Comparison of ENCODE assay signal across 24 mouse cellular contexts in the genomic region with DNA sequence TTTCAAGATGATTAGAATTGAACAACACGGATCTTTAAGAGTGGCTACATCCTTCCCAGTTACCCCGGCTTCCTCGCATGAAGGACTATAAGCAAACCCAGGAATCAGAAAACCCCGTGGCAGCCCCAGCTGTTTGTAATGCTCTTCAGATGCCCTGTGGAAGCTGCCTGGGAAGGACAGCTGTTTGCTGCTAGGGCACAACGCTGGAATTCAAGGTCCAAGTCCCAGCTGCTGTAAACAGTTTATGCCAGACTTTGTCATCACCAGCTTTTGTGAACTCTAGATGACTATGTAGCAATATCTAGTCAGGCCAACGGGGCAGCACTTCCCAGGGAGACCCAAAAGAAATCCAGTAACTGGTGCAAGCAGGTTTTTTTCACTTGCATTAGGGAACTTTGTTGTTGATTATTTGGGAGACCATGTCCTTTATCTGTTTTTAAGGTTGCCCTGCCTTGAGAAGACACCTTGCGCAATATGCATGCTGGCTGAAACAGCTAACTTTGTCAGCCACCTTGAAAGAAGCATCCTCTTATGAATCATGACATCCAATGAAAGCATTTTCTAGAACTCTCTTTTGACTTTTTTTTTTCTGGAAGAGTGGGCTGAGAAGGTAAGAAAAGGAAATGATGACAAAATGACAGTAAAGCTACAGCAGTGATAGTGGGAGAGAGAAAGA.
DNase-seq lines count a peak whose midpoint lies in the region; ATAC-seq and TF ChIP-seq lines count a peak whose summit lies in the region.
"Had no signal": no experiment of that assay in that cellular context is flagged by ENCODE, and none has a peak within 500 bp of the region (broad histone marks: within the 10 kb centered on the region; RNA-seq: fewer than 3 reads in every experiment).

No protein-coding gene starts in this region.

- TF ChIP-seq CTCF in lung, adult 2 months (IDR thresholded peaks at IDR 0.05; ENCODE audit: insufficient read depth, low read length): no peak

- no peak for ATAC-seq in embryonic facial prominence, embryonic 11.5 days (replicated peaks; ENCODE audit: insufficient number of reproducible peaks, low FRiP score, low TSS enrichment, low read depth)
- peak; percentile 28; the same call in 1 of the 2 replicates for ATAC-seq in lung, embryonic 16.5 days (ENCODE audit: low read depth)
- no peak for ATAC-seq in forebrain, embryonic 16.5 days
- ATAC-seq: CD4-positive, CD25-positive, alpha-beta regulatory T cell, adult 4 months; forebrain, embryonic 14.5 days; hindbrain, postnatal 0 days; liver, postnatal 0 days; midbrain, embryonic 15.5 days had no signal

- H3K9ac ChIP-seq in embryonic facial prominence, embryonic 11.5 days (replicated peaks; ENCODE audit: low read length): no peak overlapping the region
- no peak overlapping the region for H3K9ac ChIP-seq in lung, embryonic 16.5 days (ENCODE audit: low read length)
- no peak overlapping the region for H3K9ac ChIP-seq in forebrain, embryonic 16.5 days (replicated peaks; ENCODE audit: low read depth, low read length)
- H3K9ac ChIP-seq: embryonic facial prominence, embryonic 15.5 days; heart, embryonic 13.5 days; liver, postnatal 0 days; midbrain, embryonic 15.5 days; neural tube, embryonic 13.5 days had no signal

- DNase-seq in embryonic facial prominence, embryonic 11.5 days (ENCODE audit: low spot score): peak; percentile 45
- no peak for DNase-seq in embryonic facial prominence, embryonic 10.5 days (ENCODE audit: low spot score)
- no peak for DNase-seq in lung, adult 2 months
- DNase-seq in lung, postnatal 36 days: peak; percentile 24
- DNase-seq in right cerebral cortex, postnatal 4 days: no peak
- no peak for DNase-seq in cerebellum, postnatal 36 days
- DNase-seq: adrenal gland, postnatal 25 days; cerebellum, adult 9-10 months; gastrocnemius, postnatal 10 days; heart, adult 2 months; kidney, adult 8-10 months; kidney, postnatal 14 days; liver, postnatal 0 days had no signal

- H3K4me3 ChIP-seq in embryonic facial prominence, embryonic 11.5 days (ENCODE audit: low read depth, low read length): no peak overlapping the region
- no peak overlapping the region for H3K4me3 ChIP-seq in embryonic facial prominence, embryonic 10.5 days
- H3K4me3 ChIP-seq in lung, embryonic 16.5 days (ENCODE audit: low read length): no peak overlapping the region
- no peak overlapping the region for H3K4me3 ChIP-seq in lung, adult 2 months (replicated peaks; ENCODE audit: extremely low read depth, low read depth, low read length)
- no peak overlapping the region for H3K4me3 ChIP-seq in forebrain, embryonic 16.5 days (replicated peaks; ENCODE audit: low read length)
- H3K4me3 ChIP-seq: embryonic facial prominence, embryonic 15.5 days; heart, adult 2 months; heart, embryonic 13.5 days; midbrain, embryonic 15.5 days; neural tube, embryonic 13.5 days had no signal

- no peaks in the 10 kb centered on the region for H3K9me3 ChIP-seq in embryonic facial prominence, embryonic 11.5 days (replicated peaks; ENCODE audit: control insufficient read depth, low read length)
- no peaks in the 10 kb centered on the region for H3K9me3 ChIP-seq in embryonic facial prominence, embryonic 10.5 days
- H3K9me3 ChIP-seq in lung, embryonic 16.5 days (ENCODE audit: control insufficient read depth, low read length): no peaks in the 10 kb centered on the region
- no peaks in the 10 kb centered on the region for H3K9me3 ChIP-seq in forebrain, embryonic 16.5 days (ENCODE audit: control insufficient read depth, low read length)
- H3K9me3 ChIP-seq: embryonic facial prominence, embryonic 15.5 days; heart, embryonic 13.5 days; midbrain, embryonic 15.5 days; neural tube, embryonic 13.5 days had no signal

- no peak overlapping the region for H3K4me2 ChIP-seq in embryonic facial prominence, embryonic 11.5 days (ENCODE audit: low read depth, low read length)
- H3K4me2 ChIP-seq in lung, embryonic 16.5 days (ENCODE audit: low read depth, low read length): no peak overlapping the region
- H3K4me2 ChIP-seq in forebrain, embryonic 16.5 days (ENCODE audit: low read length): no peak overlapping the region
- H3K4me2 ChIP-seq: embryonic facial prominence, embryonic 15.5 days; heart, embryonic 13.5 days; liver, embryonic 11.5 days; midbrain, embryonic 15.5 days; neural tube, embryonic 13.5 days had no signal

- no peaks in the 10 kb centered on the region for H3K36me3 ChIP-seq in embryonic facial prominence, embryonic 11.5 days (replicated peaks; ENCODE audit: control insufficient read depth, insufficient read depth, low read depth, low read length)
- H3K36me3 ChIP-seq in embryonic facial prominence, embryonic 10.5 days (replicated peaks): no peaks in the 10 kb centered on the region
- no peaks in the 10 kb centered on the region for H3K36me3 ChIP-seq in lung, embryonic 16.5 days (ENCODE audit: control insufficient read depth, insufficient read depth, low read length)
- no peaks in the 10 kb centered on the region for H3K36me3 ChIP-seq in forebrain, embryonic 16.5 days (ENCODE audit: control insufficient read depth, insufficient read depth)
- H3K36me3 ChIP-seq: embryonic facial prominence, embryonic 15.5 days; heart, embryonic 13.5 days; midbrain, embryonic 15.5 days; neural tube, embryonic 13.5 days had no signal

- 49% methylated on average over 7 of the region's 7 CpGs for WGBS in embryonic facial prominence, embryonic 11.5 days
- 60% methylated on average over 7 of the region's 7 CpGs for WGBS in embryonic facial prominence, embryonic 10.5 days
- WGBS in lung, embryonic 16.5 days: 38% methylated on average over 7 of the region's 7 CpGs
- 41% methylated on average over 7 of the region's 7 CpGs for WGBS in lung, adult 2 months
- 81% methylated on average over 7 of the region's 7 CpGs for WGBS in forebrain, embryonic 16.5 days

- no peak for TF ChIP-seq POLR2A in lung, adult 2 months (IDR thresholded peaks at IDR 0.05; ENCODE audit: borderline replicate concordance, extremely low read depth, low read depth, low read length)

- no peaks in the 10 kb centered on the region for H3K4me1 ChIP-seq in embryonic facial prominence, embryonic 11.5 days (ENCODE audit: control insufficient read depth, insufficient read depth, low read length)
- no peaks in the 10 kb centered on the region for H3K4me1 ChIP-seq in embryonic facial prominence, embryonic 10.5 days
- no peaks in the 10 kb centered on the region; the same call in 1 of the 2 replicates for H3K4me1 ChIP-seq in lung, embryonic 16.5 days (replicated peaks; ENCODE audit: control insufficient read depth, insufficient read depth, low read length)
- H3K4me1 ChIP-seq in lung, adult 2 months (ENCODE audit: control insufficient read depth, insufficient read depth, low read length): no peaks in the 10 kb centered on the region
- no peaks in the 10 kb centered on the region for H3K4me1 ChIP-seq in forebrain, embryonic 16.5 days (replicated peaks; ENCODE audit: control insufficient read depth, insufficient read depth, low read length)
- H3K4me1 ChIP-seq: embryonic facial prominence, embryonic 15.5 days; heart, embryonic 13.5 days; midbrain, embryonic 15.5 days; neural tube, embryonic 13.5 days had no signal

- no peaks in the 10 kb centered on the region for H3K27me3 ChIP-seq in embryonic facial prominence, embryonic 11.5 days (ENCODE audit: control insufficient read depth, insufficient read depth, low read length)
- no peaks in the 10 kb centered on the region for H3K27me3 ChIP-seq in embryonic facial prominence, embryonic 10.5 days (replicated peaks; ENCODE audit: low read depth, poor library complexity, severe bottlenecking)
- no peaks in the 10 kb centered on the region for H3K27me3 ChIP-seq in lung, embryonic 16.5 days (ENCODE audit: control insufficient read depth, insufficient read depth, low read depth, low read length)
- H3K27me3 ChIP-seq in forebrain, embryonic 16.5 days (replicated peaks; ENCODE audit: control insufficient read depth, insufficient read depth, low read length): no peaks in the 10 kb centered on the region
- H3K27me3 ChIP-seq: embryonic facial prominence, embryonic 15.5 days; heart, embryonic 13.5 days; midbrain, embryonic 15.5 days; neural tube, embryonic 13.5 days had no signal

- no peak overlapping the region for H3K27ac ChIP-seq in embryonic facial prominence, embryonic 11.5 days (replicated peaks; ENCODE audit: low read depth, low read length)
- no peak overlapping the region for H3K27ac ChIP-seq in embryonic facial prominence, embryonic 10.5 days (replicated peaks)
- H3K27ac ChIP-seq in lung, embryonic 16.5 days (ENCODE audit: low read length): no peak overlapping the region
- H3K27ac ChIP-seq in forebrain, embryonic 16.5 days (ENCODE audit: low read length): no peak overlapping the region
- H3K27ac ChIP-seq: embryonic facial prominence, embryonic 15.5 days; heart, adult 2 months; heart, embryonic 13.5 days; hindbrain, postnatal 0 days; midbrain, embryonic 15.5 days; neural tube, embryonic 13.5 days; stomach, postnatal 0 days had no signal

Comparison
In these comparisons a context has a peak if more than half of its experiments do, and no peak if none do; other contexts are left out.
1. DNase-seq: peak in embryonic facial prominence, embryonic 11.5 days (single experiment) and lung, postnatal 36 days (single experiment); none in embryonic facial prominence, embryonic 10.5 days (single experiment), lung, adult 2 months (single experiment), right cerebral cortex, postnatal 4 days (single experiment) and cerebellum, postnatal 36 days (0 of 2).